Mouse (Mus musculus) layer of hippocampus, adult 18-20 months (tissue): ENCODE measurements at regions not wholly inside any gene's neighbourhood (a gene's known extent, or its start where the extent isn't known, plus 50 kb on each side); places are given as distances from the start of the nearest gene placed in this dataset.
A peak's percentile ranks its signal among the peaks of the same experiment; 100 is the strongest.
"Not testable (repeated sequence)": the region's sequence is repeated elsewhere in the genome, so short reads cannot be mapped to it uniquely, and the experiment has no call there.

ENCODE experiments used
- DNase-seq, 2 experiments: peaks; one replicate each; pipeline ENCODE4 v3.0.0; 2022; ENCODE audit warnings: low spot score in 2 of 2

- no peak for DNase-seq
Measured at GRCm38 (mm10) chr12:46636888-46637287, 181.8 kb downstream of the Nova1 start.

- peak in 1 of 2 experiments; percentile 61 for DNase-seq
Measured at GRCm38 (mm10) chr12:46635125-46635772, 183.5 kb downstream of the Nova1 start.

GRCm38 (mm10) chr12:46634771-46635124 lies 184.0 kb downstream of the Nova1 start:
- DNase-seq = no peak

- DNase-seq = not testable (repeated sequence)
Measured at GRCm38 (mm10) chr12:46632384-46632783, 186.3 kb downstream of the Nova1 start.

- no peak for DNase-seq
Measured at GRCm38 (mm10) chr12:46627320-46627719, 191.4 kb downstream of the Nova1 start.

- DNase-seq = no peak
Measured at GRCm38 (mm10) chr12:46611439-46611838, 207.3 kb downstream of the Nova1 start.

GRCm38 (mm10) chr12:46609580-46610311 lies 209.0 kb downstream of the Nova1 start:
- no peak for DNase-seq

- no peak for DNase-seq
Measured at GRCm38 (mm10) chr12:46608290-46608910, 210.3 kb downstream of the Nova1 start.

GRCm38 (mm10) chr12:46597200-46597599 lies 221.5 kb downstream of the Nova1 start:
- DNase-seq = no peak

GRCm38 (mm10) chr12:46568665-46569064 lies 250.1 kb downstream of the Nova1 start:
- no peak for DNase-seq

GRCm38 (mm10) chr12:46566324-46566723 lies 252.4 kb downstream of the Nova1 start:
- DNase-seq = no peak

- peak in 1 of 2 experiments; percentile 4 for DNase-seq
Measured at GRCm38 (mm10) chr12:46520942-46521341, 297.8 kb downstream of the Nova1 start.

GRCm38 (mm10) chr12:46507829-46508228 lies 310.9 kb downstream of the Nova1 start:
- no peak for DNase-seq

GRCm38 (mm10) chr12:46492465-46492864 lies 326.3 kb downstream of the Nova1 start:
- no peak for DNase-seq

- no peak for DNase-seq
Measured at GRCm38 (mm10) chr12:46450888-46451287, 367.8 kb downstream of the Nova1 start.

- DNase-seq = no peak
Measured at GRCm38 (mm10) chr12:46444644-46445313, 373.9 kb downstream of the Nova1 start.

- DNase-seq = peak in 1 of 2 experiments; percentile 19
Measured at GRCm38 (mm10) chr12:46419591-46419990, 399.1 kb downstream of the Nova1 start.

GRCm38 (mm10) chr12:46418990-46419389 lies 399.7 kb downstream of the Nova1 start:
- peak in 1 of 2 experiments; percentile 36 for DNase-seq

GRCm38 (mm10) chr12:46416765-46417404 lies 401.8 kb downstream of the Nova1 start:
- DNase-seq = peak; percentile 23 to 79

- no peak for DNase-seq
Measured at GRCm38 (mm10) chr12:46416250-46416649, 402.5 kb downstream of the Nova1 start.

GRCm38 (mm10) chr12:46405674-46406073 lies 413.1 kb downstream of the Nova1 start:
- no peak for DNase-seq
